Mouse (Mus musculus) layer of hippocampus, postnatal 10 days (tissue): ENCODE data around the gene Socs7. TPM values are rescaled to one million over a fixed set of nuclear protein-coding genes. Genes with fewer than 3 reads are reported as not detected.
"Not testable (repeated sequence)": the region's sequence is repeated elsewhere in the genome, so short reads cannot be mapped to it uniquely, and the experiment has no call there.

Source experiments
- DNase-seq, 2 experiments: peaks; one replicate each; pipeline ENCODE4 v3.0.0; 2021; ENCODE audit warnings: low spot score in 2 of 2
- long read RNA-seq: library from polyadenylated mRNA; stranded (forward); transcript quantifications from one replicate; pipeline ENCODE4 v2.0.0, GENCODE M21; 2023
- total RNA-seq, 2 experiments: library from RNA; stranded (reverse); gene quantifications; 2 replicates each; pipeline ENCODE4 v1.2.3; 2021

Gene Socs7
- 10 to 100 TPM; 69.2 to 72.6 TPM for total RNA-seq
- long read RNA-seq, partial matches to known transcripts = 0 of 17 reads
- long read RNA-seq, other reads (novel, unspliced or antisense) = 17 of 17 reads

DNA sequence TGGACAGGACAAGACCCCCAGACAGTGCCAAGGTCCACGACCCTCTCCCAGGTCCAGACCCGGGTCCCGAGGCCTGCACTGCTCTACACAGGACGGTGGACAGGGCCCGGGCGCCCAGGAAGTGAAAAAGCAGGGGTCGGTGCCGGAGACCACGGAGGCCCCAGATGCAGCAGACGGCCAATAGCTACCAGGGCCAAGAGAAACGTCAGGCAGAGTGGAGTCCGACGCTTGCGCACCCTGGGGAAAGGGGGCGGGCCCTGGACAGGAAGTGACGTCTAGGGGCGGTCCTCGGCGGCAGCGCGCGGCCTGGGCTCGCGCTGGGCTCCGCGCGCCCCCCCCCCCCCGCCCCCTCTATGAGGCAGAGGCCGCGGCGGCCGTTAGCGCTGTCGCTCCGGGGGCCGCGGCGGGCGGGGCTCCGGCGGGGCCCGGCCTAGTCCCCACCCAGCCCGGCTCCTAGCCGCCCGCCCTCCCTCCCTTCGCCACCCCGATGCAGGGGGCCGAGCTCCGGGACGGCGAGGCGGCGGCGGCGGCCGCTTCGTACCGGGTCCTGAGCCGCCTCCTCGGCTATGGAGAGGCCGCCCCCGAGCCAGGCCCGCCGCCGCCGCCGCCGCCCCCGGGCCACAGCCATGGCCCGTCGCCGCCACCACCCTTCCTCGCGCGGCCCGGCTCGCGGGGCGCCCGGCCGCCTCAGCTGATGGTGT, at the start of gene Socs7:
Gene Socs7, plus strand, starts transcription at position 604 of the 701 bp plus-strand sequence.
- DNase-seq = peak; percentile 95

DNA sequence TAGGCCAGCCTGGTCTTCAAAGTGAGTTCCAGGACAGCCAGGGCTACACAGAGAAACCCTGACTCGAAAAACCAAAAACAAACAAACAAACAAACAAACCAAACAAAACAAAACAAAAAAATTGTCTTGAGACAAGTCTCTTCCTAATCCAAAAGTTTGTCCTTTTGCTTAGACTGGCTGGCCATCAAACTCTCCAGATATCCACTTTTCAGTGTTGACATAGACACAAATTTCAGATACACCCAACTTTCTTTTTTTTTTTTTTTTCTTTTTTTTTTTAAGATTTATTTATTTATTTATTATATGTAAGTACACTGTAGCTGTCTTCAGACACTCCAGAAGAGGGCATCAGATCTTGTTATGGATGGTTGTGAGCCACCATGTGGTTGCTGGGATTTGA, 49.5 kb upstream of the Socs7 start:
- DNase-seq = not testable (repeated sequence)

DNA sequence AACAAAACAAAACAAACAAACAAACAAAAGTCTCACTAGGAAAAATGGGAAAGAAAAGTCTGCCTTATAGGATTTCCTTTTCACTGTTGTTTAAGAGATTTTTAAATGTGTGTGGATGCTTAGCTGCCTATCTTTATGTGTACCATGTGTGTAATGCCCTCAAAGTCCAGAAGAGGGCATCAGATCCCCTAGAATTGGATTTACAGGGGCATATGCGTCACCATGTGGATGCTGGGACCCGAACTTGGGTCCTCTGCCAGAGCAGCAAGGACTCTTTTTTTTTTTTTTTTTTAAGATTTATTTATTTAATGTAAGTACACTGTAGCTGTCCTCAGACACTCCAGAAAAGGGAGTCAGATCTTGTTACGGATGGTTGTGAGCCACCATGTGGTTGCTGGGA, 48.2 kb upstream of the Socs7 start:
- no peak for DNase-seq

DNA sequence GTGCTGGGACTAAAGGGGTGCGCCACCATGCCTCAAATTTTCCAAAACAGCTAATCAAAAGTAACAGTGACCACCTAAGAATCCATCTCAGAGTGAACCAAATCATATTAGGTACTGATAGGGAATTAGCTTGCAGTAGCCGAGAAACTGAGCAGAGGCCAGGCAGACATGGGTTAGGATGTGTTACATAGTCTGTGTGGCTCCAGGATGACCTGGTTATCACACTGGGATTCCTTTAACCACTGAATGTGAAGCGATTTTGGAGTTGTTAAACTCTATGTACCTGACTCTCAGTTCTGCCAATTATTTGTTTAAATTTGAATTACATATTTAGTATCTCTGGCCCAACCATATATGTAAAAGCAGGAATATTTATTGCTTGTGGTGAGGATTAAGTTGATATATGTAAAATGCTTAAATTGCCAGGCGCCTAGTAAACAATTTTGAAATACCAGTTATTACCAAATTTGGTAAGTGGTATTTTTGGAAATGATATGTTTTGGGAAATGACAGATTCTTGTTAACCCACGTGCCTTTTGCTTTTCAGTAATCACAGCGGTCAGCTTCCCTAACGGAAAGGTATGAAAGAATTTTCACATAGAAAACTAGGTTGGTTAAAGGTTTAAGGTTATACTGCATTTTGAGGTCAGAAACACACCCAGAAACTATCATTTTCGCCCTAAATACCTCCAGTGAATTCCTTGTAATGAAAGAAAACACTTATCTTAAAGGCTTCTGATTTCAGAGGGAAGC, 47.4 kb upstream of the Socs7 start:
- DNase-seq = no peak

DNA sequence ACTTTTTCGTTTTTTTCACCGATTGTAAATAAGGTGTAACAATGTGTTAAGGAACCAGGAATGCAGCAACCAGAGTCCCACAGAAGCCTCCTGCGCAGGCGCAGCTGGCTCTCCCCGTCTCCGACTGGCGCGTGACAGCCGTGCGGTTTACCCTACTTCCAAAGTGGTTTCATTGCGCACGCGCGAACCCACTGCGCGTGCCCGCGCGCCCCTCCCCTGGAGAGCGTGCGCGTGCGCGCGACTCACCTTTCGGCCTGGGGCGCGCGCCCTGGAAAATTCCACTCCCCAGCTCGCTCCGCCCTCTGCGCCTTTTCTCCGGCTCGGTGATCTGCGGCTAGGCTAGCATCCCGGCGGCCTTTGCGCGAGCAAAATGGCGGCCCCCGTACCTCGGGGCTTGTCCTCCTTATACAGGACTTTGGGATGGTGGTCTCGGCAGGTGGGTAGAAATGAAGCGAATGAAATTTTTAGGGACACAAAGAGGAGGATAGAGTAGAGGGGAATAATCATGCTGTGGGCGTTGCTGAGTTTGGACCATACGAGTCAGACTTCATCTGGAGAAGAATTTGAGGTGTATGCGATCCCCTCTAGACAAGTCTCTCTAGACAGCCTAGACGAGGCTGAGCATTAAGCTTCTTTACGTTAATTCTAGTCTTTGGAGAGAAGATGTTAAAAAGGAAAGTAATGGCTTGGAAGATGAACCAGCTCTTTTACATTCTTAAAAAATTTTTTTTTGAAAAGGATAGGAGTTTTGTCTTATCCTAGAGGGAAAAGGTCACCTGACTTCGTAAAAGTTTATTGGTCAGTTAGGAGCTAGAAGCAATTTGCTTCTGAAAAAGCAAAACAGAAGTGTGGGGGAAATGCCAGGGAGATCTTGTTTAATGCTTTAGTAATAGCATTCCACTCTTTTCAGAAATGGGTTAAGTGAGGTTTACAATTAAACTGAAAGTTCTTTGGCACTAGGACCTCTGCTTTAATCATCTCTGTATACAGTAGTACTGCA, 46.5 kb upstream of the Socs7 start, which contains the start of gene Mrpl45:
Gene Mrpl45, plus strand, starts transcription at position 213 of the 1,000 bp plus-strand sequence.
- peak; percentile 98 to 99 for DNase-seq

DNA sequence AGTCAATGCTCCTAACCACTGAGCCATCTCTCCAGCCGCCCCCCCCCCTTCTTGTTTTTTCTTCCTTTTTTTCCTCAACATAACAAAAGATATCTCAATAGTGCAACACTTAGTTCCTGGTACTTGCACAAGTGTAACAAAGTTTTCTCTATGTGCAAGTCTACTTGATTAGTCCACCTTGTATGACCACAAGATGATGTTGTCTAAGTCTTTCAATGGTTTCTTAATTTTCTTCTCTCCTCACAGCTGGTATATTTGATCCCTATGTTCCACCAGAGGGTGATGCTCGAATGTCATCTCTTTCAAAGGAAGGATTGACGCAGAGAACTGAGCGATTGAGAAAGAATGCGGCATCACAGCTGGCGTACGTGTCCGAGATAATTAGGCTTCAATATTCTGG, 41.2 kb upstream of the Socs7 start:
- no peak for DNase-seq

DNA sequence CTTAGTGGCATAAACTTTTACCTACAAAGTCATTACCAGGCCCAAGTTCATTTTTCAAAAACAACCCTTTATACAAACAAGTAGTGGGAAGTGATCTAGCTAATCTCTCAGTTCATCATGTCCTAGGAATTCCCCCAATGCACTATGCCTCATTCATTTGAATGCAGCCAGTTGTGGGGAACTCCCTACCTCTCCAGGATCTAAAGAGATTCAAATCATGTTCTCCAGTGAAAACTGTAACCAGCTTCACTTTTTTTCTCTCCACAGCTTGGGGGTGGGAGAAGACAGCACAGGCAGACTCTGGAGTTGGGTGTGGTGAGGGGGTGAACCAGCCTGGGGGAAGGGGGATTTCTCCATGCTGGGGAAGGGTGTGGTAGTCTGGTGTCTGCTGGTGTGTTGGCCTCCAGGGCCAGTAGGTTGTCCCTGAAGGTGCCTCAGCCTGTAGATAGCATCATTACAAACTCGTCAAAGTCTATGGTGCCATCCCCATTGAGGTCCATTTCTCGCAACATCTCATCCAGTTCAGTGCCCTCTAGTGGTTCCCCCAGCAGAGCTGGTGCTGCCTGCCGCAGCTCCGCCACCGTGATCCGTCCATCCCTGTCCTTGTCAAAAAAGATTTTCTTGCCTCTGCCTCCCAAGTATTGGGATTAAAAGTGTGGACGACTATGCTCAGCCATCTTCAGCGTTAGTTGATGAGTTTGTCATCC, 40.3 kb upstream of the Socs7 start:
- not testable (repeated sequence) for DNase-seq

DNA sequence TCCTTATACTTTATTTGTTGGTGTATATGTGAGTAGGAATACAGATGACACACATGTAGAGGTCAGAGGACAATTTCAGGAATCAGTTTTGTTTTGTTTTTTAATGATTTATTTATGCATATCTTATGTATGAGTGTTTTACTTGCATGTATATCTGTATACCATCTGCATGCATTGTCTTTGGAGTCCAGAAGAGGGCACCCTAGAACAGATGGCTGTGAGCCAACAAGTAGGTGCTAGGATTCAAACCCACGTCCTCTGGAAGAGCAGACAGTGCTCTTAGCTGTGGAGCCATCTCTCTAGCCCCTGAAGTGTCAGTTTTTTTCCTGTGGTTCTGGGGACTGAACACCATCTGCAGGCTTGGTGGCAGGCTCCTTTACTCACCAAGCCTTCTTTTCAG, 37.1 kb upstream of the Socs7 start:
- DNase-seq = no peak

DNA sequence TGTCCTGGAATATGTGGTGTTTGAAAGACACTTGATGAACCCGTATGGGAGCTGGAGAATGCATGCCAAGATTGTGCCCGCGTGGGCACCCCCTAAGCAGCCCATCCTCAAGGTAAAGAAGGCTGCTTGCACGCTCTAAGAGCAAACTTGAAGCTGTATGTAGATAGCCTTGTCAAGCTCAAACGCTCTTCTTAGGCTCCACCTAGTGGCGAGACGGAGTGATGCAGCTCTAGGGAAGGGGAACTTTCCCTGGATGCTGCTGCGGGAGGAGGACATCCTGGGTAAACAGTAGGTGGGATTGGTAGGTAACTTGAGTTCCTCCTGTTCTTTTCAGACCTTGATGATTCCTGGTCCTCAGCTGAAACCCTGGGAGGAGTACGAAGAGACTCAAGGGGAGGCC, 34.2 kb upstream of the Socs7 start:
- peak; percentile 73 to 76 for DNase-seq

DNA sequence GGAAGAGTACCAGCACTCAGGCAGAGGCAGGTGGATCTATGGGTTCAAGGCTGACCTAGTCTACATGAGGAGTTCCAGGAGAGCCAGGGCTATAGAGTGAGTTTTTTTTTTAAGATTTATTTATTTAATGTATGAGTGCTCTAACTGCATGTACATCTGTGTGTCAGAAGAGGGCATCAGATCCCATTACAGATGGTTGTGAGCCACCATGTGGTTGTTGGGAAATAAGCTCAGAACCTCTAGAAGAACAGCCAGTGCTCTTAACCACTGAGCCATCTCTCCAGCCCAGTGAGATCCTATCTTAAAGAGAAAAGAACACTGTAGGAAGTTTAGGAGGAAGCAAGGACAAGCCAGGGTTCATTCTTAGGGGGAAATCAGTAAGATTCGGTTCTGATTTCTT, 32.0 kb upstream of the Socs7 start:
- DNase-seq = no peak

DNA sequence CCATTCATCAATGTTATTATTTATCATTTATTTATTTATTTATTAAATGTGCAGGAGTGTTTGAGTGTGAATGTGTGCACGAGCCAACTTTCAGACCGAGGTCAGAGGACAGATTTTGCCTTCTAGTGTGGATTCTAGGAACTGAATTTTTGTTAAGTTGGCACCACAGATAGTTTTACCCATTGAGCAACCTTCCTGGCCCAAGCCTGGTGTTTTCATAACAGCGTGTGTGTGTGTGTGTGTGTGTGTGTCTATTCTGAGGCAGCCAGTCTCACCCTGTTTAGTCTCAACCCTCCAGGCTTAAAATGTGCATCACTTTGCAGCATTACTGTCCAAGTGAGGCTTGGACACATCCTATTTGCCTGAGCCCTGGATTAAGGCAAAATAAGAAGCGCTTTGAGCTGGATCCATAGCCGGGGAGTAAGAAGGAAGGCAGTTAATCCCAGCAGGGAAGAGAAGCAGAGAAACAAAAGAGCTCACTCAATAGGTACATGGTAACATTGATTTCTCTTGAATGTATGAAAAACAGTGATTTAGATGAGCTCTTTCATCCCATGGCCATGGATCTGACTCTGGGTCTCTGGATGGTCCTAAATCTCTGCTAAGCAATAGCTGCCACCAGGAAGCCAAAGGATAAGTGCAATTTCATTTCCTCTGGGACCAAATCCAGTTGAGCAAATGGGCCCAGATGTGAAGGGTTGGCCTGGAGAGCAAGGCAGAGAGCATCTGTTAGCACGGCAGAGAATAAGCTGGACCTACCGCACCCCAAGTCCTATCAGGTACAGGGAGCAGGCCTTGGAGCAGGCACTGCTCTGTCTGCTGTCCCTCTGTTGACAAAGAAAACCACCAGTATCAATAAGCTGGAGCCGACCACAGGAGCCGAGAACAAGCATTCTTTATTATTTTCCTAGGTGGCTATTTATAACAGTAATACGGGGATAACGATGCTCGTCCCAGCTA, 30.8 kb upstream of the Socs7 start:
- DNase-seq = no peak

DNA sequence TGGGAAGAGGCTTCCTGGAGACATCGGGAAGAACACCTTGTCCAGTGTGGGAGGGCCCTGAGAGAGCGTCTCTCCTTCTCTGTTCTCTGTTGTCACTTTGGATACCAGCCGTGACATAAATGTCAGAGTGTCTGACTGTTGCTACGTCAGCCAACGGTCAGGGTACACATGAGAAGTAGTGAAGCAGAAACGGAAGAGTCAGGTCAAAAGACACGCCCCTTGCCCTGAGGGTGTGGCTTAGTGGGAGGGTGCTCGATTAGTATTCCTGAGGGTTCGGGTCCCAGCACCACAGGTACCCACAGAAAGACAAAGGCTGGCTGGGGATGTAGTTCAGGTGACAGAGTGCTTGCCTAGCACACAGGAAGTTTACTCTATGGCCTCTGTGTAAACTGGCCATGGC, 29.3 kb upstream of the Socs7 start:
- DNase-seq = no peak

DNA sequence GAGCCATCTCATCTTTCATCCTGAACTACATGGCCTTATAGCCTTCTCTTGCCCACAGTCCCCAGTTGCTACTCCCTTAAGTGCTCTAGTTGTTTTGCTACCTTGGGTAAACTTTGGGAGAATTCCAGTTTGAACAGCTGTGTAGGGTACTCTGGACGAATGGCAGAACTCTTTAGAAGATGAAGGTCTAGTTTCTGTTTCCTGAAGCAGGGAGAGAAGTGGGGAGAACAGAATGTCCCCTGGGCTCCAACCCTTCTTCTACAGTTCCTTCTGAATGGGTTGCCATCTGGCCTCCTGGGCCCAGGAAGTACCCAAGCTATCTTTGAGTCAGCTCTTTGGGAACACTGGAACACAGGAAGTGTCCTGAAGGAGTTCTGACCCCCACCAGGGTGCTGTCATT, 28.5 kb upstream of the Socs7 start:
- no peak for DNase-seq

DNA sequence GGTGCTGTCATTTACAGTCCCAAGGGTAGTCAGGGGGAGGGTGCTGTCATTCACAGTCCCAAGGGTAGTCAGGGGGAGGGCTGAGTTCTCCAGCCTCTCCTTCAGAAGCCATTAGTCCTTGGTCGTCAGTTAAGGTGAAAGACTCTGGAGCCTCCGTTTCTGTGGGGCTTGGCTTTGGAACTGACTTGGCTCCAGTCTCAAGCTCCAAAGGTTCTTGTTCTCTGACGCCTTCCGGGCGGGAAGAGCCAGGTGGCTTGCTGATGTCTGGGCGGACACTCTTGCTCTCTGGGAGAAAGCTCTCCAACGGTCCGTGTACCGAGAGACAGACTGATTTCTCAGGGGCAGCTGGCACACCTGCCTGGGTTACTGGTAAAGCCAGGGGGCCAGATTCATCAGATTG, 28.0 kb upstream of the Socs7 start:
- DNase-seq = no peak

DNA sequence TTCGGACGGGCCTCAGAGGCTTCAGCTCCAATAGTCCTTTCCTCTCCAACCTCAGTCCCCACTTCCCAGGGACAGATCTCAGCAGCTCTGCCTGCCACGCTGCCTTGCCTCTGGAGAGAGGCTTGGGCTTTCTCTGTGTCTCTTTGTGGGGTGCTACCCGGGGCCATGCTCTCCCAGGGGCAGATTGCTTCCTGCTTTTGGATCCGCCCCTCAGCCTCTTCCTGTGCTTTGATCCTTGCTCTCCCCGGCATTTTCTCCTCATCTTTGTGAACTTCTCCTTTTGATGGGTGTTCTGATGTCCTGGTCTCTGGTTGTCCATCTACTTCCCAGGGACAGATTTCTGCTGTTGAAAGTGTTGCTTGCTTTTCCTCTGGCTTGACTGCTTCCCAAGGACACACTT, 26.1 kb upstream of the Socs7 start:
- DNase-seq = no peak

DNA sequence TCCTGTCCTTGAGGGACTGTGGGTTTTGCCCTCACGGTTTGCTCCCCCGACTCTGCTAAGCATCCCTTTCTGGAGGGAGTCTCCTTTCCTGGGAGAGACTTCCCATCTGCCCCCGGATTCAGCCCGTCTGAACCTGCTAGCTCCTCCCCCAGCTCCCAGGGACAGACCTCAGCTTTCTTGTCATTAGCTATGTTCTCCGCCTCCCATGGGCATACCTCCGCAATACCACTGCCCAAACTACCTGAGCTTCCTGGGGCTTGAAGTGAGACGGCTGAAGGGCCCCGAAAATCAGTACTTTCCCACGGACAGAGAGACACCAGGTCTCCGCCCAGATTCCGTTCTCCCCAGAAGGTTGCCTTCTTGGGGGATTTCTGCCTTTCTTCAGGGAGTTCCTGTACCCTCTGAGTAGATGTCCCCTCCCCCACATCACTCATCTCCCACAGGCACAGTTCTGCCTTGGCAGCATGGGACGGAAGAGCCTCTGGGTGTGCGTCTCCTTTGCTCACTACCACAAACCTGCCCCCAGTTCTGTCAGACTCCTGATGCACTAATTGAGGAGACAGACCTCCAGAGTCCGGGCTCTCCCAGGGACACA, 25.5 kb upstream of the Socs7 start:
- DNase-seq = no peak

DNA sequence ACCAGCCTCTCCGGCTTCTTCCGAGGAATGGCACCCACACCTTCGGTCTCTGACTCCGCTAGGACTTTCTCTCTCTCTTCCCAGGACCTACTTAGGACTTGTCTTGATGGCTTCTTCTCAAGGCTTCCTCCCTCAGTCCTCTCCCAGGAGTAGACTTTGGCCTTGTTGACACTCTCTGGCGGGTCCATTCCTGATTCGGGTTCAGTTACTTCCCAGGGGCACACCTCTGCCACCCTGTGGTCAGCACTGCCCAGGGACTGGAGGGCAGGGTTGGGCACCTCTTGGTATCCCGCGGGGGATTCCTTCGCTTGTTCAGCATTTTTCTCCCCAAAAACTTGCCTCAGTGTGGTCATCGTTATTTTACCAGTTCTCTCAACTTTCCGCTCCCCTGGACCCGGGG, 25.0 kb upstream of the Socs7 start:
- DNase-seq = no peak

DNA sequence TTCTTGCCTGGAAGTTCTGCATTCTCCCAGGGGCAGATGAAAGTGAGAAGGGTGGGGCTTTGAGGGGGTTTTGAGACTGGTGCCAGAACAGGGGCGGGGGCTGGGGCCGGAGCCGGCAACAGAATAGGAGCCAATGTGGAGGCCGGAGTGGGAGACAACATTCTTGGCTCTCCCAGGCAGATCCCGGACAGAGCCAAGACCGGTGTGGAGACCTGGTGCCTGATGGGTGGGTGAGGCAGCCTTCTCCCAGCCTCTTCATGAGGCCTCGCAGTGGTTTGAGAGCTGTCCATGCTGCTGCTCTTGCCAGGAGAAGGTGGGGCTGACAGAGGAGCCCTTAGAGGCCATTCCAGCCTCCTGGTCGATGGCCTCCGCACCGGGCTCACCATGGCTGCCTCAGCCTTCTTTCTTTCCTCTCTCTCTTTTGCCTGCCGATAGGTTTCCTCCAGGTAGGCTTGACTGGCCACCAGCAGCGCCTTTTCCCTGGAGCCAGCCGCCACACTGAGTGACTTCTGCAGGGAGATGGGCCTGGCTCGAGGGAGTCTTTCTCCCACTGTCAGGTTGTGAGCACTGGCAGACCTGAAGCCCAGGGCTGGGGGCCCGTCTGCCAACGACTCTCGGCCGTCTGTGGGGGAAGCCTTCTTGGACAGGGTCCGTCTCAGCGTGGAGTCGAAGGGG, 23.9 kb upstream of the Socs7 start:
- no peak for DNase-seq

DNA sequence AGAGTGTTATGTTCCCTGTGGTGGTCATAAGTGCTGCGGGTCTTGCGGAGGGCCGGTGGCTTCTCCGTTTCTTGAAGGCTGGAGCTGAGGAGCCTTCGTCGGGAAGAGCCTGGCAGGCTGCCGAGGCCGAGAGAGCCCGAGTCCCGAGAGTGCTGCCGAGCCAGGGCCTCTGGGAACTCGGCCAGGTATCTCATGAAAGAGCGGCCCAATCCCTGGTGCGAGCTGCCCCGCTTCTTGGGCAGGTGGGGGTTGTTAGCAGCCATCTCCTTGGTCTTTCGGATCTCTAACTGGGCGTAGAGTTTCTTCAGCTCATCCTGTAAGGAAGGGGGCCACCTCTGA, 23.4 kb upstream of the Socs7 start:
- peak; percentile 63 to 79 for DNase-seq
